Mouse (Mus musculus): ENCODE measurements around the gene 9130230L23Rik. TPM values are rescaled to one million over a fixed set of nuclear protein-coding genes. Genes with fewer than 3 reads are reported as not detected.

Gene 9130230L23Rik
- total RNA-seq, 2 experiments from 2014 or later, result 0.21 to 0.22 TPM

DNA sequence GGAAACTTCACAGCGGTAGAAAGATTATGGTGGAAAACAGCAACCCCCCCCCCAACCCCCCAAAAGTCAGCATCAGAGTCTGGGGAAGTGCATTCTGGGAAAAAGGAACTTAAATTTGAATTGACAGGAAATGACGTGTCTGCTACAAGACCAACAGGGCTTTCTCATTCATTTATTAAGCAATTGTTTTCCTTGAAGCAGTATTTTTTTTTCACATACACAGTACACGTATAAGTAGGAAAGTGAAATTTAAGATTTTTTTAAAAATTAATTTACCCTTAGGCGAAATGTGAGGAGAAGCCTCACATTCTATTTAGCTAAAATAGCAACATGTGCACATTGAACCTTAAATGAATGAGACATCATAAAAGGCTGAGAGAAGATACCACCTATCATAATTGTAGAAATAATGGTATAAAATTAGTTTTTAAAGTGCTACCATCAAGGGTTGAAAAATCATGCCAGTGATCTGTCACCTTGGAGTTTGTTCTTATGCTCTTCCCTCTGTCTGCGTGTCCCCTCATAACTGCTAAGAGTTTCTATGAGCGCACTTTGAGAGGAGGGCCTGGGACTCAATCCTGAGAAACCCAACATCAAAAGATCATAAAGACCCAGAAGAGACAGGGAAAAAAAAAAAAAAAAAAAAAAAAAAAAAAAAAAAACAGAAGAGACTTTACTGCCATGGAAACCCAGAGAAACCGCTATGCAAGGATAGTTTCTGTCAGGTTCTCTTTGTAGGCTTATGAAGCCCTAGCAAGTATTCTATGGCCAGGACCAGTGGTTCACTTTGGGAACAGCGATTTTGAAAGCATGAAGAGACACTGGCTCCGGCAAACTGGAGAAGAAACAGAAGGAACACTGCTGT, 47.7 kb downstream of the 9130230L23Rik start:
- intact Hi-C loops (cut with DNase I; ENCODE audit: low total_unique reads), result loop anchor here (5.0 kb wide), 1 partner anchor 134 kb away; no protein-coding TSS in a partner anchor
- DNase-seq, result no peak

DNA sequence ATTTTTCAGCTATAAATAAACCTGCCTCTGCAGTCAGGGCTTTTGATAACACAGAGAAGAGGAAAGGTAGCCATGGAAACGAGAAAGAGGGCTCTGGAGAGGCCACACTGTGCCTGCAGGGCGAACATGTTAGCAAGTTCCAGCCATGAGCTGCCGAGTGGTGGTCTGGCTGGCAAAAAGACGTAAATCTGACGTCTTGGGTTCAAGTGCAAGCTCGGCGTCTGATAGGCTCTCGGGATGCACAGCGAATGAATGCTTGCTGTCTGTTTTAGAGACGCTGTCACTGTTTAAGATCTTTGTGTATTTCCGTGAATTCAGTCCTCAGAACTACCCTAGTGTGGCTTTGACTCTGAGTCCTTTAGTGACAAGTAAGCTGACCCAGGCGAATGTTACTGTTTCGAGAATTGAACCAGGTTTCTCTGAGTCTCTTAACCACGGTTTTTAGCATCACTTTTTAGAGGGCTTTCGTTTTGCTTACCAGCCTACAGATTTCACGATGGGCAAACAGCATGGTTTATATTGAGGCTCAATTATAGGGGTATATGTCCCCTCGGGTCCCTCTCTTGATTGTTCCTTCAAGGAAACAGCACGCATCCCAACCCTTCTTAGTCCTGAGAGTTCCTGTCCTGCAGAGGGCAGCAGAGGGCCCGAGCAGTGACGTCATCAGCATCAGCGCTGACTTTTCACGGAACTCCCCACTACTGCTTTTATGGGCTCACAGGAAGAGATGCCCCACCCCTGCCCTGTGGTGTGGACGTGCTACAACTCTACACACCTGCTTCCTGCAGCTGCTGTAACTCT, 48.5 kb downstream of the 9130230L23Rik start:
- intact Hi-C loops (cut with DNase I; ENCODE audit: low total_unique reads), result loop anchor here (5.0 kb wide), 1 partner anchor 133 kb away; no protein-coding TSS in a partner anchor
- peak; percentile 76 for DNase-seq

DNA sequence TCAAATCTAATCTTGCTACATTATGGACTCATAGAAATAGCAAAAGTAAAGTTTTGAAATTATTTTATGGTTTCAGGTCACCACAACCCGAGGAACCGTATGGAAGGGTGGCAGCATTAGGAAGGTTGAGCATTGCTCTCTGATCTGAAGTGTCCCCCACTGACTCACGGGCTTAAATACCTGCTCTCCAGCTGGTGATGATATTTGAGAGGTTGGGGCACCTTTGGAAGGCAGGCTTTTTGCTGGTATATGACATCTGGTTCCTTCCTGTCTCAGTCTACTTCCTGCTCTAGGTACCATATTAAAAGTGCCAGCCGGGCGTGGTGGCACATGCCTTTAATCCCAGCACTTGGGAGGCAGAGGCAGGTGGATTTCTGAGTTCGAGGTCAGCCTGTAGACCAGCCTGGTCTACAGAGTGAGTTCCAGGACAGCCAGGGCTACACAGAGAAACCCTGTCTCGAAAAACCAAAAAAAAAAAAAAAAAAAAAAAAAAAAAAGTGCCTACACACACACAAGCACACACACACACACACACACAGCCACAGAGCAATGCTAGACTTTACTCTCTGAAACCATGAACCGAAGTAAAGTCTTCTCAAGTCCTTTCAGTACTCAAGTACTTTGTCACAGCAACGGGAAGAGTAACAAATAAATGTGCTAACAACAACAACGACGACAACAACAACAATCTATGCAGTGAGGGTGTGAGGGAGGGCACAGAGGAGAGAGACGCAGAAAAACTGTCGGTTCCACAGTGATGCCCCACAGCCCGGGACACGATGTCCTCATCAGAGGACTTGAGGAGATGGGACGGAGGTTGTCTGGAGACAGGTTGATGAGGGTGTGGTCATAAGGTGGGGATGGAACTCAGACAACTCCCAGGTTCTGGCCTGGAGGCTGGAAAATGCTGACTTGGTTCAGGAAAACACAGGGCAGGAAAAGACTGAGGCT, 49.7 kb downstream of the 9130230L23Rik start:
- no peak for DNase-seq
- intact Hi-C loops (cut with DNase I; ENCODE audit: low total_unique reads), result loop anchor here (5.0 kb wide), 1 partner anchor 132 kb away; no protein-coding TSS in a partner anchor

DNA sequence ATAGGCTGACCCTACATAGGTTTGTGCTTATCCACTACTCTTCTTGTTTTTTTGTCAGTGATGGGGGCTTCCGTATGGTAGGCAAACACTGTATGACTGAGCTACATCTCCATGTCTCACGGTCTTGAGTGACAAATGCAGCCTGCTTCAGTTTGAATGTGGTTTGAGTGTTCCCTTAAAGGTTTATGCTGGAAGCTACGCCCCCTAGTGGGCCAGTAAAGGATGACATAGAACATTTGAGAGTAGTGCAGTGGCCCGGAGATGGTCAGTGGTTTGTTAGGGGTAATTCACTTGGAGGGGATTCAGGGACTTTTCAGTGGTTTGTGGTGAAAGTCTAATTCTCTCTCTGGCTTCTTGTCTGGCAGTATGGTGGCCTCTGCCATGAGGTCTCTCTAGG, 52.6 kb downstream of the 9130230L23Rik start:
- DNase-seq, result no peak
- intact Hi-C loops (cut with DNase I; ENCODE audit: low total_unique reads), result no loop called here

DNA sequence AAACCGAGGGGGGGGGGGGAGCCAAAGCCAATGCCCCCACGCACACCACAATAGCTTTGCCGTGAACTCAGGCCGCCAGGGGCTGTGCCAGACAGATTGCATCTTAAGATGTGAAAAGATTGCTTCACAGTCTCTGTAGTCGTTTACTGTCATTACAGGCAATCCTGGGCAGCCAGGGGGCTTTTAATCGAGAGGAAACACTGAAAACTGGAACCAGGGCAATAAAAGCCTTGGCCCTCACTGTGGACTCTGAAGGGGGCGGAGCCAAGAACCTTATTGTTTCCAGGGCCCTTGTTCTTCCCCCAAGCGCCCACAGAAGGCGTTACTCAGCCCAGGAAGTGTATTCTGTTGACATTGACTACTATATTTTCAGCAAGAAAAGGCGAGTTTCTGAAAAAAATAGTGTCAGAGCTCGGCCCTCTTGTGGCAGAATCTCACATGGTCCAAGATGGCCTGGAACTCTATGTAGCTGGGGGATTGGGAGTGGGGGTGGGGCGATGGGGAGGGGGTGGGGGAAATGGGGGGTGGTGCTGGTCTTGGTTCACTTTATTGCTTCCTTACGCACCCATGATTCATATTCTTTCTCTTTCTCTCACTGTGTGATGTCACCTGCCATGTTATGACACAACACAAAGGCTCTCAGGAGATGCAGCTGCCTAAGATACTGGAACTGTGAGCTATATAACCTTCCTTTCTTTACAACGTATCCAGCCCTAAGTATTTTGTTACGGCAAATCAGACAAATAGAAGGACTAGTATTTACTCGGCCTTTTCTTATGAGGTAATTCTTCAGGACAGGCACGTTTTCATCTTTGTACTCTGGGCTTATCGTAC, 53.2 kb downstream of the 9130230L23Rik start:
- DNase-seq, result no peak

DNA sequence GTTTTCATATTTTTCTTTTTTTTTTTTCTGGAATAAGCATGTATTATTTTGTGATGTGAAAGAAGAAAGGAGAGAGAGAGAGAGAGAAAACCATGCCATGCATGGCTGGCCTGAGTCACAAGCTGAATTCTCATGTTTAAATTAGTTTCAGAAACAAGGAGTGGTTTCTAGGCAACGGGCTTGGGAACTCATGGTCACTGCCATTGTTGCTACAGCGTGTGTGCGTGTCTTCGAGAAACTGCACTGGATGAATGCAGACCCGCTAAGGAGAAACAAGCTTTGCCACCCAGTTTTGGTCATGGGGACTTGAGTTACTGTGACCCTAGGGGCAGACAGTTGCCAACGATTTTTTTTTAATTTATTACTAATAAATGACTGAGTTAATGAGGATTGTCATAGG, 53.8 kb downstream of the 9130230L23Rik start:
- intact Hi-C loops (cut with DNase I; ENCODE audit: low total_unique reads), result no loop called here
- DNase-seq, result no peak

More for the DNA sequence above, 53.2 kb downstream of the 9130230L23Rik start:
- intact Hi-C loops (cut with DNase I; ENCODE audit: low total_unique reads), result no loop called here

DNA sequence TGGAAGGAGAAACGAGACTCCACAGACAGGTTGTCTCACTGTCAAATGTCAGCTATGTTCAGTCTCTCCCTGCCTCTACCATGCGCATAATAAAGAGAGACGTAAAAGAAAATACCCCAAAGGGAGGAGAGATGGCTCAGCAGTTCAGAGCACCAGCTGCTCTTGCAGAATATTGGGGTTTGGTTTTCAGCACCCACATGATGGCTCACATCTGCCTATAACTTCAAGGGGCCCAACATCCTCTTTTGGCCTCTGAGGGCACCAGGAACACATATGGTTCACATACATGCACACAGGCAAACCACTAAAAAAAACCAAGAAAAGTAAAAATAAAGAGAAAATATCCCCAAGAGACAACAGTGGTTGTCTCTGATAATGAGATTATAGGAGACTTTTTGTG, 54.3 kb downstream of the 9130230L23Rik start:
- intact Hi-C loops (cut with DNase I; ENCODE audit: low total_unique reads), result no loop called here

DNA sequence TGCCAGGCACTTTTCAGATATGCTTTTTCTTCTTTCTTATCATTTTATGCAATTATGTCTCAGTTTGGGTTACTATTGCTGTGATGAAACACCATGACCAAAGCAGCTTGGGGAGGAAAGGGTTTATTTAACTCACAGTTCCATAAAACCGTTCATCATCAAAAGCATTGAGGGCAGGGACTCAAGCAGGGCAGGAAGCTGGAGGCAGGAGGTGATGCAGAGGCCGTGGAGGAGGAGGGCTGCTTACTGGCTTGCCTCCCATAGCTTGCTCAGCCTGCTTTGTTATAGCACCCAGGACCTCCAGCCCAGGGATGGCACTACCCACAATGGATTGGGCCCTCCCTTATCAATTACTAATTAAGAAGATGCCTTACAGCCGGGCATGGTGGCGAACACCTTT, 62.9 kb downstream of the 9130230L23Rik start:
- intact Hi-C loops (cut with DNase I; ENCODE audit: low total_unique reads), result loop anchor here (5.0 kb wide), 1 partner anchor 179 kb away; the partner anchor contains the start of gene N4bp2
- no peak for DNase-seq

More for the DNA sequence above, 54.3 kb downstream of the 9130230L23Rik start:
- no peak for DNase-seq

DNA sequence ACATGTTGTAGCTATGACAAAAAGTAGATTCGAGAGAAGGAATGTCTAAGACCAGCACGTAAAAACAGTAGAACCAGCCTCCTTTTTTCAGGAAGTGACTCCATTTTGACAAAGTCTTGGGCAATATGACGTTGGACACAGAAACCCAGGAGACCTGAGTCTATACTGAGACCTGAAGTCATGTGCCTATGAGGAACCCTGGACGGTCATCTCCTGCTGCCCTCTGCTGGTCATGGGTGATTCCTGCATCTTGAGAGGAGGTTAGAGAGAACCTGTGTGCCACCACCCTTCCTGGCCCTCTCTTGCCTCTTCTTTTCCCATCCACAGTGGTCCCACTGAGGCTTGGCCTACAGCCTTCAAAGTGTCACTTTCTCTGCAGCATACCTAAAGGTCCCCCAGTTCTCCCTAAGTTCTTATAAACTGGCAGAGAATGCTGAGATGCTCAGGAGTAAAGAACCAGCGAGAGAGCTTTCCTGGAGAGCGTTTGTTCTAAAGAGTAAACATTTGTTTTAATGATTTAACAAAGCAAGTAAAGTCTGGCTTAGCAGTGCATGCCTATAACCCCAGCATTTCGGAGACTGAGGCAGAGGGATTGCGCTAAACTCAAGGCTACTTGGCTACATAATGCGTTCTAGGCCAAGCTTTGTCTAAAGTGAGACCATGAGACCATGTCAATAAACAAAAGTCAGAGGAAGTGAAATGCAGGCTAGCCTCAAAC, 65.9 kb downstream of the 9130230L23Rik start:
- peak; percentile 79 for DNase-seq
- intact Hi-C loops (cut with DNase I; ENCODE audit: low total_unique reads), result no loop called here

DNA sequence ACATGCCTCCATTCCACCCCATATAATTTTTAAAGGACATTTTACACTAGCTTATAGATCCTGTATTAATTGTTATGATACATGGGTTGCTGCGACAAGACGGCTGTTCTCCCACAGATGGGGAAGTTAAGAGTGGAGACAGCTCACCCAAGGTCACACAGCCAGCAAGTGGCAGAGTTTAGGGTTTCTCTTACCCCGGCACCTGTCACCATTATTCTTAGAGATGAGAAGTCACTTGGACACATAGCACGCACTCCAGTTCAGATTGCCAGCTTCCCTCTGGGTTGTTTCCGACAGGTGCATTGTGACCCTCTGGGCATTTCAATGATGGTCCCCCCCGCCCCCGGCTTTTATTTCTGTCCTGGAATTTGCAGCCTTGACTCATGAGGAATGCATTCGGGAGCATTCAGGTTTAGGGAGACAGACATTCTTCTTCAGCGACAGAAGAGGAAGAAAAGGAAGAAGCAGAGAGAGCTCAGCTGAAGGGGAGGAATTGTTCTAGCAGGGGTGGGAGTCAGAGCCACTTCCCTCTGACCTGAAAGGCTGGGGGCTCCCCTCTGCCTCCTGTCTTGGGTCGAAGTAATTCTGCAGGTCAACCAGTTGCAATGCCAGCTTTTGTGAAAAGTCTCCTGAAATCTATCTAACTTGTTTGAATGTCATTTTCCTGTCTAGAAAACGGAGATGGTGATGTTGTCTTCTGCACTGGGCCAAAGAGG, 66.9 kb downstream of the 9130230L23Rik start:
- intact Hi-C loops (cut with DNase I; ENCODE audit: low total_unique reads), result no loop called here
- peak; percentile 38 for DNase-seq

DNA sequence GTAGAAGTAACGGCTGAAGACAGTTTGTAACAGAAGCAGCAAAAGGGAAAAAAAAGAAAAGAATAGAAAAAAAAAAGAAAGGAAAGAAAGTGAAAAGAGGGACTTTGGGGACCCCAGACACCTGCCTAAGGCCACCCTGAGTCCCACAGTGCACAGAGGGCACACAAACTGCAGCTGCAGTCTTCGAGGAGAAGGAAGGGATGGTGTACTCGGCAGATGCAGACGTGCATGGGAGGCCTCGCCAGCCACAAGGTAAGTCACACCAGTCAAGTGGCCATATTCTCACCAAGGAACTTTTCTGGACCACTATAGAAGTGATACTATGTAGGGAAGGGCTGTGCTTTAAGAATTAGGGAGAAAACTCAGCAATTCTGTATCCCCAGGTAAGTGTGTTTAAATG, 69.3 kb downstream of the 9130230L23Rik start, which contains the start of gene Chrna9:
Gene Chrna9 (plus strand): TSS at position 139 of the 400 bp plus-strand sequence.
- DNase-seq, result no peak
- intact Hi-C loops (cut with DNase I; ENCODE audit: low total_unique reads), result no loop called here

DNA sequence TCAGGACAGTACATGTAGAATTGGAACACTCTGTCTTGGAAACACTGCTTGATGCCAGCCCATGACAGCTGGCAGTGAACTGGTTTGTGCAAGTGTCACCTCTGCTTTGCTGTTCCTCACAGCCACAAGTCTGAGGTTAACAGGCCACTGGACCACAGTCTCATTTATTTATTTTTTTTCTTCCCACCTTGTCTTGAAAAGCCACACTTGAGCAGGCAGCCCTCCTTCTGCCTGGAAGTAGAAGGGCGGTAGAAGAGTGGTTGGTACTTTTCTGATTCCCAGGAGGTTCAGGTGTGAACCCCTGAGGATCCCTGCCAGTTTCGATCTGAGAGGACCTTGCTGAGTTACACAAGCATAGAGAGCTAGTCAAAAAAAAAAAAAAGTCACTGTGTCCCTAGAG, 70.3 kb downstream of the 9130230L23Rik start:
- no peak for DNase-seq
- intact Hi-C loops (cut with DNase I; ENCODE audit: low total_unique reads), result no loop called here

DNA sequence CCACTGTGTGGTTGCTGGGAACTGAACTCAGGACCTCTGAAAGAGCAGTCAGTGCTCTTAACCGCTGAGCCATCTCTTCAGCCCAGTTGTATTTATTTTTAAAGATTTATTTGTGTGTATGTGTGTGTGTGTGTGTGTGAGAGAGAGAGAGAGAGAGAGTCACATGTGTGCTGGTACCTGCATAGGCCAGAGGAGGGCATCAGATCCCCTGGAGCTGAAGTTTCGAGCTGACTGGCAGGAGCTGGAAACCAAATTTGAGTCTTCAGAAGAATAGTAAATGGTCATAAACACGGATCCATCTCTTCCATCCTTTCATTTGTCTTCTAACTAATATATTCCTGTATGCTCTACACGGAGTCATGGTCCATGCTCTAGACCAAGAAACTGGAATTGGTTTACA, 70.8 kb downstream of the 9130230L23Rik start:
- intact Hi-C loops (cut with DNase I; ENCODE audit: low total_unique reads), result no loop called here
- DNase-seq, result no peak

DNA sequence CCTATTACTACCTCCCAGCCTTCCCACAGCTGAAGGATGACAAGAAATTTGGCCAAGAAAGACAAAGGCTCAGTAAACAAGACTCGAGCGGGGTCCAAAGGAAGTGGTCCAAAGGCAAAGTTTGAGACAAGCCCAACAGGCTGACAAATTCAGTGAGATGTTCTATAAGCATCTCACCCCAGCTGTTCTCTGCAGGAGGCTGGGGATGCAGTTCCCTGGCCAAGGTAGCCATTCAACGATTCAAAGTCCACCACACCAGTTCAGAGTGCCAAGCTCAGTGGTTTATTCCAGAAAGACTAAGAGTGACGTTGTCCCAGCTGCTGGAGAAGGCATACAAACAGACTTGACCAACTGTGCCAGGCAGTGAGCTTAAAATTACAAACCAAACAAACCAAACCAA, 73.9 kb downstream of the 9130230L23Rik start:
- intact Hi-C loops (cut with DNase I; ENCODE audit: low total_unique reads), result no loop called here

More for the DNA sequence above, 73.9 kb downstream of the 9130230L23Rik start:
- DNase-seq, result no peak

All from gastrocnemius, postnatal 14 days (tissue).